Mouse (Mus musculus): ENCODE results near the gene Acyp2.

DNA sequence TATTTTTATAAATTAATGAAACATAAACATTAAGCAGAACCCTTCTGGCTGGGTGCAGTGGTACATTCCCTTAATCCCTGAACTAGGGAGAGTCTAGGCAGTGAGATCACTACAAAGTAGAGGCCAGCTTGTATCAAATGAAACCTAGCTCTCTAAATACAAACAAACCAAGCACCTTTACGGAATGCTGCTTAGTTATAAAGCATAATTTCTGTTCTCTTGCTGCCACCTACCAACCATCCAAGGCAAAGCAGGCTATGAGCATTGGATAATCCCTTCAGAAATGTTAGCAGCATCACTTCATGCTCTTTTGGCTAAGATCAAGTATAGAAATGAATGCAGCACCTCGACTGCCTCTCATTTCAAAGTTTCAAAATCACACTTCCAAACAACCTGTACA is 7.7 kb upstream of the Acyp2 start:
- no peak for TF ChIP-seq CTCF (IDR thresholded peaks at IDR 0.05; ENCODE audit: borderline replicate concordance, insufficient read depth, low read length)
- no peak for TF ChIP-seq POLR2A (IDR thresholded peaks at IDR 0.05; ENCODE audit: low read depth, low read length)

Measured in embryonic fibroblast, embryonic 13.5 days (primary cell).